Mouse (Mus musculus): ENCODE data around the gene Tshb.
A peak's percentile ranks its signal among the peaks of the same experiment; 100 is the strongest.

Gene Tshb

GRCm38 (mm10) chr3:102737106-102737505 lies 45.4 kb downstream of the Tshb start:
- DNase-seq (ENCODE audit: low read depth, low spot score): no peak

GRCm38 (mm10) chr3:102736436-102736835 lies 46.1 kb downstream of the Tshb start:
- DNase-seq (ENCODE audit: low read depth, low spot score): no peak

- DNase-seq (ENCODE audit: low read depth, low spot score): no peak
Measured at GRCm38 (mm10) chr3:102735638-102736037, 46.9 kb downstream of the Tshb start.

GRCm38 (mm10) chr3:102735031-102735558 lies 47.4 kb downstream of the Tshb start:
- DNase-seq (ENCODE audit: low read depth, low spot score): peak; percentile 55

GRCm38 (mm10) chr3:102734313-102735030 lies 48.0 kb downstream of the Tshb start, which contains the start of gene Tspan2:
Tspan2 (plus strand) TSS chr3:102734529.
- peak; percentile 38 for DNase-seq (ENCODE audit: low read depth, low spot score)

GRCm38 (mm10) chr3:102733936-102734312 lies 48.6 kb downstream of the Tshb start:
- DNase-seq (ENCODE audit: low read depth, low spot score): no peak

- DNase-seq (ENCODE audit: low read depth, low spot score): peak; percentile 71
Measured at GRCm38 (mm10) chr3:102733050-102733449, 49.5 kb downstream of the Tshb start.

- no peak for DNase-seq (ENCODE audit: low read depth, low spot score)
Measured at GRCm38 (mm10) chr3:102732619-102733018, 49.9 kb downstream of the Tshb start.

- no peak for DNase-seq (ENCODE audit: low read depth, low spot score)
Measured at GRCm38 (mm10) chr3:102731112-102731511, 51.4 kb downstream of the Tshb start.

GRCm38 (mm10) chr3:102729416-102729815 lies 53.1 kb downstream of the Tshb start:
- DNase-seq (ENCODE audit: low read depth, low spot score): no peak
